Mouse (Mus musculus): ENCODE measurements around the gene Ercc2. TPM values are rescaled to one million over a fixed set of nuclear protein-coding genes. Genes with fewer than 3 reads are reported as not detected.

The Ercc2 gene
- total RNA-seq, 2 experiments from 2014 or later: 7.6 to 10.4 TPM

Small RNA genes lying within 50 kb of the gene (microRNA-seq; reads per million reads assigned to microRNA genes)
- gene Mir343: 0 reads per million in 2 experiments

Other genes starting within 250 kb of the Ercc2 start
- gene Qpctl, start 232.7 kb upstream of the Ercc2 start, total RNA-seq (2021): 1 to 10 TPM; 4.0 to 4.2 TPM
- gene Snrpd2, start 232.3 kb upstream of the Ercc2 start, total RNA-seq (2021): 10 to 100 TPM; 60.8 to 61.3 TPM
- under 1 TPM in 1 of 2 experiments, not detected in 1; 0.13 TPM for gene Gipr, start 215.9 kb upstream of the Ercc2 start, total RNA-seq (2021)
- gene Eml2, start 205.6 kb upstream of the Ercc2 start, total RNA-seq (2021): 10 to 100 TPM; 36.7 to 38.7 TPM
- 1 to 10 TPM; 5.5 to 7.1 TPM for gene Gpr4, start 169.5 kb upstream of the Ercc2 start, total RNA-seq (2021)
- 10 to 100 TPM; 65.1 to 70.8 TPM for gene Opa3, start 153.7 kb upstream of the Ercc2 start, total RNA-seq (2021)
- gene Vasp, start 110.2 kb upstream of the Ercc2 start, total RNA-seq (2021): 10 to 100 TPM; 26.7 to 27.7 TPM
- not detected for gene Ppm1n, start 101.9 kb upstream of the Ercc2 start, total RNA-seq (2021)
- 100 to 1,000 TPM; 124 to 132 TPM for gene Rtn2, start 99.4 kb upstream of the Ercc2 start, total RNA-seq (2021)
- gene Fosb, start 72.0 kb upstream of the Ercc2 start, total RNA-seq (2021): 1 to 10 TPM in 1 of 2 experiments, under 1 TPM in 1; 0.62 to 1.0 TPM
- gene Ercc1, start 37.2 kb upstream of the Ercc2 start, total RNA-seq (2021): 10 to 100 TPM; 43.5 to 50.3 TPM
- 1 to 10 TPM; 9.6 to 10.0 TPM for gene Cd3eap, start 22.5 kb upstream of the Ercc2 start, total RNA-seq (2021)
- 10 to 100 TPM; 38.2 to 42.9 TPM for gene Ppp1r13l, start 22.3 kb upstream of the Ercc2 start, total RNA-seq (2021)
- gene Klc3, start 22.1 kb downstream of the Ercc2 start, total RNA-seq (2021): under 1 TPM; 0.32 to 0.46 TPM
- 1,000 to 10,000 TPM; 3,672 to 3,752 TPM for gene Ckm, start 22.8 kb downstream of the Ercc2 start, total RNA-seq (2021)
- gene Mark4, start 76.8 kb downstream of the Ercc2 start, total RNA-seq (2021): 10 to 100 TPM; 21.3 to 22.1 TPM
- gene Exoc3l2, start 81.3 kb downstream of the Ercc2 start, total RNA-seq (2021): 1 to 10 TPM in 1 of 2 experiments, under 1 TPM in 1; 0.77 to 1.1 TPM
- 1 to 10 TPM; 2.7 to 2.8 TPM for gene Bloc1s3, start 126.4 kb downstream of the Ercc2 start, total RNA-seq (2021)
- 10 to 100 TPM; 44.3 to 45.3 TPM for gene Trappc6a, start 126.4 kb downstream of the Ercc2 start, total RNA-seq (2021)
- under 1 TPM in 1 of 2 experiments, not detected in 1; 0.18 TPM for gene Nkpd1, start 135.8 kb downstream of the Ercc2 start, total RNA-seq (2021)
- 10 to 100 TPM; 61.1 to 63.1 TPM for gene Ppp1r37, start 181.1 kb downstream of the Ercc2 start, total RNA-seq (2021)
- under 1 TPM; 0.35 to 0.49 TPM for gene Zfp296, start 195.3 kb downstream of the Ercc2 start, total RNA-seq (2021)
- 10 to 100 TPM; 52.1 to 55.0 TPM for gene Gemin7, start 195.6 kb downstream of the Ercc2 start, total RNA-seq (2021)
- 10 to 100 TPM; 10.5 to 15.6 TPM for gene Clasrp, start 222.5 kb downstream of the Ercc2 start, total RNA-seq (2021)
- 1 to 10 TPM; 9.0 to 9.2 TPM for gene Relb, start 247.4 kb downstream of the Ercc2 start, total RNA-seq (2021)